Mouse (Mus musculus): ENCODE measurements around the gene Rap1gap2.

DNA sequence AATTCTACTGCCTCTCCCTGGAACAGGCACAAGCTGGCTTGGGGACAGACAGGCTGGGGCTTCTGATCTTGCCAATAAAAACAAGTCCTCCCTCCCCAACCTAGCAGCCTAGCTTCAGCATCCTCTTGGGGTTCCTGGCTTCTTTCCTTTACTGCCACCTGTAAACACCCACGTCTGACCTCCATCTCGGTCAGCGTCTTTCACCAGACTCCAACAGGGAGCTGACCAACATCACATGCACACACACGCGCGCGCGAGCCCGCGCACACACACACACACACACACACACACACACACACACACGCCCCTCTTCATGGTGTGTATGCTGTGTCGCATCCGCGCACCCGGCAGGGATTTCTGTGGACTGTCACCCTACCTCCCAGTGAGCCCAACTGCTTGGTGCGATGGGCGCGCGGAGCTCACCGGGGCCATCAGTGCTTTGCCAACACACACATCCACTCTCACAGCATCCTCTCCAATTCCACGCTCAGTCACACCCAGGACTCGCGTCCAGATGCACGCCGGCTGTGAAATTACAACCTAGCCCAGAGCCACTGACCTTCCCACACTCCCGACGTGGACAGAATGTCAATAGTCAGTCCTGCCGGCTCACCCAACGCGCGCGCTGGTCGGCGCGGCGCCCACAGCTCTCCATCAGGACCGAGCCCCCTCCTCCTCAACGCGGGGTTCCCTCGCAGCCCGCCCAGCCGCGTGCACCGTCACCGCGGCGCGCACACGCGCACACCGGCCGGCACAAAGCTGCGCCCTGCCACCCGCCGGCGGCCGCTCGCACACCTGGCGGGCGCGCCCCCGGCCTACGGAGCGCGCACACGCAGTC lies 21.1 kb downstream of the Rap1gap2 start:
- TF ChIP-seq CTCF (IDR thresholded peaks at IDR 0.05; ENCODE audit: borderline replicate concordance, insufficient read depth, low read length) (no peak), POLR2A (IDR thresholded peaks at IDR 0.05; ENCODE audit: low read depth, low read length) (no peak)
